29 mouse cellular contexts compared by ENCODE assay signal in the genomic region with DNA sequence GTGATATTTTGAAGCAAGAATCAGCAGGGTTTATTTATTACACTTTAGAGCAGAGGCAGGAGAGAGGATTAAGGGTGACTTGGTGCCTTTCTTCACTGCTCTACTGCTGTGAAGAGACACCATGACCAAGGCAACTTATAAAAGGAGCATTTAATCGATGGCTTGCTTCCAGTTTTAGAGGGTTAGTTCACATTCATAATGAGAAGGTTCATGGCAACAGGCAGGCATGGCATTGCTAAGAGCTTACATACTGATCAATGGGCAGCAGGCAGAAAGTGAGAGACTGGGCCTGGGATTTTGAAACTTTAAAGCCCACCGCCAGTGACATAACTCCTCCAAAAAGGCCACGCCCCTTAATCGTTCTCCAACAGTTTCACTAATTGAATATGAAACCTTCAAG.
DNase-seq lines count a peak whose midpoint lies in the region; ATAC-seq and TF ChIP-seq lines count a peak whose summit lies in the region.
"Had no signal": no experiment of that assay in that cellular context is flagged by ENCODE, and none has a peak within 500 bp of the region (broad histone marks: within the 10 kb centered on the region; RNA-seq: fewer than 3 reads in every experiment).

No protein-coding gene starts in this region.

- TF ChIP-seq POLR2A in brain, embryonic 14.5 days (IDR thresholded peaks at IDR 0.05; ENCODE audit: borderline replicate concordance, extremely low read depth, insufficient read depth, insufficient read length, poor library complexity, severe bottlenecking), result no peak

- no peaks in the 10 kb centered on the region for H3K9me3 ChIP-seq in hindbrain, embryonic 13.5 days
- no peaks in the 10 kb centered on the region for H3K9me3 ChIP-seq in hindbrain, embryonic 11.5 days (ENCODE audit: control insufficient read depth, low read length)
- no peaks in the 10 kb centered on the region for H3K9me3 ChIP-seq in midbrain, embryonic 16.5 days (replicated peaks; ENCODE audit: control insufficient read depth, low read length, poor library complexity, severe bottlenecking)
- H3K9me3 ChIP-seq in midbrain, embryonic 15.5 days, result no peaks in the 10 kb centered on the region
- no peaks in the 10 kb centered on the region for H3K9me3 ChIP-seq in midbrain, postnatal 0 days (ENCODE audit: low read length)
- H3K9me3 ChIP-seq: embryonic facial prominence, embryonic 15.5 days had no signal

- peak; percentile 43; the same call in 1 of the 2 replicates for ATAC-seq in hindbrain, embryonic 13.5 days (ENCODE audit: low FRiP score)
- no peak for ATAC-seq in hindbrain, embryonic 11.5 days (ENCODE audit: low FRiP score)
- ATAC-seq in midbrain, embryonic 16.5 days, result 0 out of 2 replicates have a peak, but pooled peaks have one; percentile 36
- ATAC-seq in midbrain, embryonic 15.5 days (replicated peaks), result no peak; the same call in 1 of the 2 replicates
- ATAC-seq in midbrain, postnatal 0 days (ENCODE audit: low FRiP score), result no peak
- ATAC-seq: activated CD4-positive, CD25-positive, alpha-beta regulatory T cell, adult 4 months; intestine, postnatal 0 days had no signal

- no peak for TF ChIP-seq CTCF in brain, embryonic 14.5 days (IDR thresholded peaks at IDR 0.05; ENCODE audit: borderline replicate concordance, extremely low read depth, insufficient read depth, insufficient read length)
- TF ChIP-seq CTCF in midbrain, postnatal 0 days (IDR thresholded peaks at IDR 0.05), result no peak

- no peak overlapping the region for H3K4me2 ChIP-seq in hindbrain, embryonic 13.5 days
- H3K4me2 ChIP-seq in hindbrain, embryonic 11.5 days (replicated peaks; ENCODE audit: low read depth, low read length), result no peak overlapping the region
- H3K4me2 ChIP-seq in midbrain, embryonic 16.5 days (ENCODE audit: low read length), result no peak overlapping the region
- H3K4me2 ChIP-seq in midbrain, embryonic 15.5 days, result no peak overlapping the region
- no peak overlapping the region for H3K4me2 ChIP-seq in midbrain, postnatal 0 days (ENCODE audit: low read depth, low read length, poor library complexity, severe bottlenecking)
- H3K4me2 ChIP-seq: embryonic facial prominence, embryonic 15.5 days; heart, embryonic 11.5 days; lung, embryonic 14.5 days had no signal

- peaks cover 20% of the 10 kb centered on the region for H3K4me1 ChIP-seq in hindbrain, embryonic 13.5 days (replicated peaks)
- H3K4me1 ChIP-seq in hindbrain, embryonic 11.5 days (replicated peaks; ENCODE audit: control insufficient read depth, insufficient read depth, low read length), result no peaks in the 10 kb centered on the region
- H3K4me1 ChIP-seq in midbrain, embryonic 16.5 days (ENCODE audit: control insufficient read depth, insufficient read depth, low read length), result peaks cover 19% of the 10 kb centered on the region
- H3K4me1 ChIP-seq in midbrain, embryonic 15.5 days, result 0 out of 2 replicates have a peak, but pooled peaks cover 16% of the 10 kb centered on the region
- H3K4me1 ChIP-seq in midbrain, postnatal 0 days (ENCODE audit: insufficient read depth, low read length), result peaks cover 5% of the 10 kb centered on the region; the same call in 1 of the 2 replicates
- H3K4me1 ChIP-seq: embryonic facial prominence, embryonic 15.5 days had no signal

- no peak overlapping the region for H3K9ac ChIP-seq in hindbrain, embryonic 13.5 days
- H3K9ac ChIP-seq in hindbrain, embryonic 11.5 days (ENCODE audit: low read depth, low read length), result no peak overlapping the region
- no peak overlapping the region for H3K9ac ChIP-seq in midbrain, embryonic 16.5 days (ENCODE audit: low read depth, low read length)
- no peak overlapping the region for H3K9ac ChIP-seq in midbrain, embryonic 15.5 days
- H3K9ac ChIP-seq in midbrain, postnatal 0 days (replicated peaks; ENCODE audit: low read length, poor library complexity, severe bottlenecking), result no peak overlapping the region
- H3K9ac ChIP-seq: embryonic facial prominence, embryonic 15.5 days; liver, embryonic 14.5 days; lung, embryonic 14.5 days had no signal

- no peak for DNase-seq in hindbrain, embryonic 11.5 days (ENCODE audit: low spot score)
- peak; percentile 71 for DNase-seq in brain, embryonic 14.5 days (ENCODE audit: low read depth)
- DNase-seq in midbrain, postnatal 0 days (ENCODE audit: low spot score), result peak; percentile 60
- DNase-seq in layer of hippocampus, adult 9-10 months (ENCODE audit: low spot score), result no peak
- DNase-seq: adrenal gland, adult 2 months; adrenal gland, postnatal 36 days; B cell, adult 2 months; cerebellum, adult 2 months; cerebellum, postnatal 14 days; gastrocnemius, adult 2 months; gastrocnemius, postnatal 36 days; heart, adult 18-20 months; heart, postnatal 36 days; kidney, adult 9 months; kidney, postnatal 10 days; layer of hippocampus, adult 9-11 months; liver; lung, embryonic 14.5 days; lung, postnatal 14 days; right cerebral cortex, postnatal 4 days had no signal

- no peaks in the 10 kb centered on the region for H3K27me3 ChIP-seq in hindbrain, embryonic 13.5 days
- no peaks in the 10 kb centered on the region for H3K27me3 ChIP-seq in hindbrain, embryonic 11.5 days (ENCODE audit: control insufficient read depth, insufficient read depth, low read length)
- H3K27me3 ChIP-seq in midbrain, embryonic 16.5 days (ENCODE audit: control insufficient read depth, insufficient read depth, low read depth, low read length), result no peaks in the 10 kb centered on the region
- no peaks in the 10 kb centered on the region for H3K27me3 ChIP-seq in midbrain, embryonic 15.5 days (replicated peaks)
- H3K27me3 ChIP-seq in midbrain, postnatal 0 days (ENCODE audit: insufficient read depth, low read length), result no peaks in the 10 kb centered on the region
- H3K27me3 ChIP-seq: embryonic facial prominence, embryonic 15.5 days had no signal

- H3K36me3 ChIP-seq in hindbrain, embryonic 13.5 days, result no peaks in the 10 kb centered on the region
- H3K36me3 ChIP-seq in hindbrain, embryonic 11.5 days (ENCODE audit: control insufficient read depth, insufficient read depth, low read length), result no peaks in the 10 kb centered on the region
- no peaks in the 10 kb centered on the region for H3K36me3 ChIP-seq in midbrain, embryonic 16.5 days (ENCODE audit: control insufficient read depth, insufficient read depth, low read length)
- H3K36me3 ChIP-seq in midbrain, embryonic 15.5 days (replicated peaks), result no peaks in the 10 kb centered on the region
- H3K36me3 ChIP-seq in midbrain, postnatal 0 days (ENCODE audit: insufficient read depth, low read length), result no peaks in the 10 kb centered on the region
- H3K36me3 ChIP-seq: embryonic facial prominence, embryonic 15.5 days had no signal

- H3K4me3 ChIP-seq in hindbrain, embryonic 13.5 days, result no peak overlapping the region
- H3K4me3 ChIP-seq in hindbrain, embryonic 11.5 days (ENCODE audit: low read depth, low read length), result no peak overlapping the region
- no peak overlapping the region for H3K4me3 ChIP-seq in midbrain, embryonic 16.5 days (ENCODE audit: low read depth, low read length)
- H3K4me3 ChIP-seq in midbrain, embryonic 15.5 days, result no peak overlapping the region
- no peak overlapping the region for H3K4me3 ChIP-seq in midbrain, postnatal 0 days (ENCODE audit: low read depth, low read length)
- H3K4me3 ChIP-seq: embryonic facial prominence, embryonic 15.5 days; gastrocnemius, adult 2 months had no signal

- H3K27ac ChIP-seq in hindbrain, embryonic 13.5 days, result no peak overlapping the region
- H3K27ac ChIP-seq in hindbrain, embryonic 11.5 days (ENCODE audit: low read depth, low read length), result no peak overlapping the region
- H3K27ac ChIP-seq in midbrain, embryonic 16.5 days (ENCODE audit: low read length), result no peak overlapping the region
- no peak overlapping the region for H3K27ac ChIP-seq in midbrain, embryonic 15.5 days
- H3K27ac ChIP-seq in midbrain, postnatal 0 days (ENCODE audit: low read depth, low read length), result no peak overlapping the region
- H3K27ac ChIP-seq: embryonic facial prominence, embryonic 15.5 days; gastrocnemius, adult 2 months; liver, embryonic 14.5 days; stomach, postnatal 0 days had no signal

- WGBS in hindbrain, embryonic 13.5 days, result 75% methylated on average over 4 of the region's 4 CpGs
- 95% methylated on average over 4 of the region's 4 CpGs for whole genome bisulfite sequencing in hindbrain, embryonic 11.5 days
- 61% methylated on average over 4 of the region's 4 CpGs for WGBS in midbrain, embryonic 16.5 days
- 62% methylated on average over 4 of the region's 4 CpGs for WGBS in midbrain, embryonic 15.5 days
- 52% methylated on average over 4 of the region's 4 CpGs for WGBS in midbrain, postnatal 0 days

Comparison
In these comparisons a context has a peak if more than half of its experiments do, and no peak if none do; other contexts are left out.
1. ATAC-seq: peak in hindbrain, embryonic 13.5 days (single experiment) and midbrain, embryonic 16.5 days (single experiment); none in hindbrain, embryonic 11.5 days (single experiment), midbrain, embryonic 15.5 days (single experiment) and midbrain, postnatal 0 days (single experiment).
2. DNase-seq: peak in brain, embryonic 14.5 days (single experiment) and midbrain, postnatal 0 days (single experiment); none in hindbrain, embryonic 11.5 days (single experiment) and layer of hippocampus, adult 9-10 months (single experiment).